Comparison of ENCODE assay signal across 12 mouse cellular contexts in genomic region chr14:3412314-3412713, GRCm38 (mm10). TPM values are rescaled to one million over a fixed set of nuclear protein-coding genes. Genes with fewer than 3 reads are reported as not detected.
DNase-seq lines count a peak whose midpoint lies in the region; ATAC-seq lines count a peak whose summit lies in the region.
"Not testable (repeated sequence)": the region's sequence is repeated elsewhere in the genome, so short reads cannot be mapped to it uniquely, and the experiment has no call there.
"Had no signal": no experiment of that assay in that cellular context is flagged by ENCODE, and none has a peak within 500 bp of the region (broad histone marks: within the 10 kb centered on the region; RNA-seq: fewer than 3 reads in every experiment).

Gene Gm10409 (plus strand): TSS chr14:3412614.

- not testable (repeated sequence) for H3K4me2 ChIP-seq in forebrain, embryonic 15.5 days (replicated peaks); heart, embryonic 14.5 days (ENCODE audit: low read length); hindbrain, embryonic 14.5 days (replicated peaks); hindbrain, embryonic 16.5 days (ENCODE audit: low read length); midbrain, embryonic 15.5 days; neural tube, embryonic 13.5 days; neural tube, embryonic 15.5 days

- H3K27me3 ChIP-seq in forebrain, embryonic 15.5 days; heart, embryonic 14.5 days (ENCODE audit: control insufficient read depth, insufficient read depth, low read length); hindbrain, embryonic 14.5 days (ENCODE audit: control insufficient read depth, insufficient read depth, low read length); hindbrain, embryonic 16.5 days (replicated peaks; ENCODE audit: control insufficient read depth, insufficient read depth, low read length); midbrain, embryonic 15.5 days (replicated peaks); neural tube, embryonic 13.5 days; neural tube, embryonic 15.5 days (replicated peaks): not testable (repeated sequence)

- not testable (repeated sequence) for H3K9me3 ChIP-seq in forebrain, embryonic 15.5 days; heart, embryonic 14.5 days (ENCODE audit: control insufficient read depth, low read length); hindbrain, embryonic 14.5 days (ENCODE audit: control insufficient read depth, low read length); hindbrain, embryonic 16.5 days (ENCODE audit: control insufficient read depth, low read length); midbrain, embryonic 15.5 days; neural tube, embryonic 13.5 days; neural tube, embryonic 15.5 days (replicated peaks)

- not testable (repeated sequence) for H3K36me3 ChIP-seq in forebrain, embryonic 15.5 days; heart, embryonic 14.5 days (ENCODE audit: control insufficient read depth, insufficient read depth, low read length); hindbrain, embryonic 14.5 days (replicated peaks; ENCODE audit: control insufficient read depth, insufficient read depth); hindbrain, embryonic 16.5 days (ENCODE audit: control insufficient read depth, insufficient read depth, low read length); midbrain, embryonic 15.5 days (replicated peaks); neural tube, embryonic 13.5 days; neural tube, embryonic 15.5 days

- H3K9ac ChIP-seq in forebrain, embryonic 15.5 days (replicated peaks); heart, embryonic 14.5 days (ENCODE audit: low read length); hindbrain, embryonic 14.5 days; hindbrain, embryonic 16.5 days (ENCODE audit: low read depth, low read length); midbrain, embryonic 15.5 days; neural tube, embryonic 13.5 days; neural tube, embryonic 15.5 days (replicated peaks): not testable (repeated sequence)

- not testable (repeated sequence) for DNase-seq in hindbrain, embryonic 14.5 days (ENCODE audit: low spot score); left cerebral cortex, postnatal 4 days

- not testable (repeated sequence) for H3K27ac ChIP-seq in forebrain, embryonic 15.5 days (replicated peaks); heart, embryonic 14.5 days (replicated peaks in 1 of 2; ENCODE audit: control insufficient read depth in 1 of 2, insufficient read depth in 1 of 2, low read depth in 2 of 2, low read length in 2 of 2); hindbrain, embryonic 14.5 days; hindbrain, embryonic 16.5 days (ENCODE audit: low read depth, low read length); midbrain, embryonic 15.5 days; neural tube, embryonic 13.5 days (replicated peaks); neural tube, embryonic 15.5 days (replicated peaks)

- ATAC-seq in forebrain, embryonic 15.5 days (replicated peaks); heart, embryonic 14.5 days (ENCODE audit: insufficient number of reproducible peaks, insufficient read depth, low FRiP score, low read depth); hindbrain, embryonic 14.5 days (ENCODE audit: low FRiP score); hindbrain, embryonic 16.5 days; midbrain, embryonic 15.5 days (replicated peaks); neural tube, embryonic 13.5 days (ENCODE audit: low read depth); neural tube, embryonic 15.5 days (ENCODE audit: low FRiP score): not testable (repeated sequence)

- H3K4me3 ChIP-seq in forebrain, embryonic 15.5 days; heart, embryonic 14.5 days (ENCODE audit: control insufficient read depth in 1 of 2, insufficient read depth in 1 of 2, low read depth in 1 of 2, low read length in 2 of 2); hindbrain, embryonic 14.5 days (replicated peaks; ENCODE audit: low read length); hindbrain, embryonic 16.5 days (ENCODE audit: low read length); midbrain, embryonic 15.5 days; neural tube, embryonic 13.5 days; neural tube, embryonic 15.5 days (replicated peaks): not testable (repeated sequence)

- not testable (repeated sequence) for H3K4me1 ChIP-seq in forebrain, embryonic 15.5 days; heart, embryonic 14.5 days (ENCODE audit: control insufficient read depth in 2 of 2, insufficient read depth in 2 of 2, low read length in 2 of 2); hindbrain, embryonic 14.5 days (replicated peaks; ENCODE audit: control insufficient read depth, insufficient read depth, low read length); hindbrain, embryonic 16.5 days (ENCODE audit: control insufficient read depth, insufficient read depth, low read depth, low read length); midbrain, embryonic 15.5 days; neural tube, embryonic 13.5 days (replicated peaks); neural tube, embryonic 15.5 days

- WGBS in forebrain, embryonic 15.5 days, result no CpG with 5 or more reads among the region's 32 CpGs
- no CpG with 5 or more reads among the region's 32 CpGs for WGBS in heart, embryonic 14.5 days
- no CpG with 5 or more reads among the region's 32 CpGs for WGBS in hindbrain, embryonic 14.5 days
- WGBS in hindbrain, embryonic 16.5 days, result no CpG with 5 or more reads among the region's 32 CpGs
- WGBS in midbrain, embryonic 15.5 days, result no CpG with 5 or more reads among the region's 32 CpGs
- WGBS in neural tube, embryonic 13.5 days, result no CpG with 5 or more reads among the region's 32 CpGs
- whole genome bisulfite sequencing in neural tube, embryonic 15.5 days, result no CpG with 5 or more reads among the region's 32 CpGs

- intact Hi-C loops in left cerebral cortex, postnatal 4 days (cut with DNase I), result not testable (repeated sequence)

RNA-seq across cellular contexts. Expression of gene Gm10409, which starts in this region (rescaled TPM):
- polyA plus RNA-seq in forebrain, embryonic 15.5 days (2015; fragmentation: Nextera tagmentation; extraction: Ambion mirVana), result 11.3 and 12.4 TPM in 2 replicates
- polyA plus RNA-seq in heart, embryonic 14.5 days (2014; fragmentation: Nextera tagmentation; extraction: Ambion mirVana), result 6.8 and 13.9 TPM in 2 replicates
- 21.5 and 21.7 TPM in 2 replicates for polyA plus RNA-seq in hindbrain, embryonic 14.5 days (2014; fragmentation: Nextera tagmentation; extraction: Ambion mirVana)
- 19.9 and 23.2 TPM in 2 replicates for polyA plus RNA-seq in hindbrain, embryonic 16.5 days (2015; fragmentation: Nextera tagmentation; extraction: Ambion mirVana)
- total RNA-seq in left cerebral cortex, postnatal 4 days (2021), result 10 to 100 TPM; 18.6 to 18.8 TPM
- 17.4 and 20.3 TPM in 2 replicates for polyA plus RNA-seq in midbrain, embryonic 15.5 days (2015; fragmentation: Nextera tagmentation; extraction: Ambion mirVana)
- 11.6 and 12.3 TPM in 2 replicates for polyA plus RNA-seq in neural tube, embryonic 13.5 days (2015; fragmentation: Nextera tagmentation; extraction: Ambion mirVana)
- 17.7 and 23.2 TPM in 2 replicates for polyA plus RNA-seq in neural tube, embryonic 15.5 days (2015; fragmentation: Nextera tagmentation; extraction: Ambion mirVana)
- total RNA-seq: adrenal gland, adult 2 months; common myeloid progenitor, adult 5-6 weeks; MEL had no signal
- polyA plus RNA-seq: adrenal gland, adult 2 months; erythroblast, embryonic 14.5 days had no signal
